Mouse (Mus musculus): ENCODE results near the gene Nol9. TPM values are rescaled to one million over a fixed set of nuclear protein-coding genes. Genes with fewer than 3 reads are reported as not detected.
A peak's percentile ranks its signal among the peaks of the same experiment; 100 is the strongest.

Gene Nol9
- polyA plus RNA-seq, 1 experiment = 18.1 TPM

- WGBS = 50% methylated on average over 11 of the region's 11 CpGs
- TF ChIP-seq CTCF (conservative IDR thresholded peaks at IDR 0.05; ENCODE audit: insufficient read depth, insufficient read length, low read depth, low read length) (no peak), POLR2A (IDR thresholded peaks at IDR 0.05; ENCODE audit: low read depth, low read length) (no peak)
- DNase-seq = peak; percentile 56
- H3K27me3 ChIP-seq (replicated peaks; ENCODE audit: control insufficient read depth, insufficient read depth, low read length) = no peaks in the 10 kb centered on the region
- no peak overlapping the region for H3K27ac ChIP-seq (ENCODE audit: insufficient read depth, low read depth, low read length)
- no peaks in the 10 kb centered on the region; the same call in 1 of the 2 replicates for H3K4me1 ChIP-seq (ENCODE audit: control insufficient read depth, insufficient read depth, low read length)
- H3K36me3 ChIP-seq (ENCODE audit: control insufficient read depth, insufficient read depth, low read length) = no peaks in the 10 kb centered on the region
- H3K4me3 ChIP-seq (ENCODE audit: insufficient read depth, low read depth, low read length) = no peak overlapping the region
These were observed 59.0 kb downstream of the Nol9 start for GRCm38 (mm10) chr4:152097911-152098799.

- Histone ChIP-seq H3K27me3 (replicated peaks; ENCODE audit: control insufficient read depth, insufficient read depth, low read length) (no peaks in the 10 kb centered on the region), H3K4me3 (ENCODE audit: insufficient read depth, low read depth, low read length) (no peak overlapping the region), H3K27ac (ENCODE audit: insufficient read depth, low read depth, low read length) (no peak overlapping the region), H3K36me3 (ENCODE audit: control insufficient read depth, insufficient read depth, low read length) (no peaks in the 10 kb centered on the region), H3K4me1 (ENCODE audit: control insufficient read depth, insufficient read depth, low read length) (no peaks in the 10 kb centered on the region; the same call in 1 of the 2 replicates)
- no peak for DNase-seq
- TF ChIP-seq POLR2A (IDR thresholded peaks at IDR 0.05; ENCODE audit: low read depth, low read length) (no peak), CTCF (conservative IDR thresholded peaks at IDR 0.05; ENCODE audit: insufficient read depth, insufficient read length, low read depth, low read length) (no peak)
- 67% methylated on average over 11 of the region's 11 CpGs for WGBS
These were observed 61.4 kb downstream of the Nol9 start for GRCm38 (mm10) chr4:152100541-152100940.

GRCm38 (mm10) chr4:152101081-152101653 lies 62.0 kb downstream of the Nol9 start:
- DNase-seq = no peak
- Histone ChIP-seq H3K27me3 (replicated peaks; ENCODE audit: control insufficient read depth, insufficient read depth, low read length) (no peaks in the 10 kb centered on the region), H3K4me1 (ENCODE audit: control insufficient read depth, insufficient read depth, low read length) (no peaks in the 10 kb centered on the region; the same call in 1 of the 2 replicates), H3K4me3 (ENCODE audit: insufficient read depth, low read depth, low read length) (no peak overlapping the region), H3K36me3 (ENCODE audit: control insufficient read depth, insufficient read depth, low read length) (no peaks in the 10 kb centered on the region; the same call in 1 of the 2 replicates), H3K27ac (ENCODE audit: insufficient read depth, low read depth, low read length) (no peak overlapping the region)
- 53% methylated on average over 7 of the region's 7 CpGs for WGBS
- TF ChIP-seq POLR2A (IDR thresholded peaks at IDR 0.05; ENCODE audit: low read depth, low read length) = no peak
- TF ChIP-seq CTCF (conservative IDR thresholded peaks at IDR 0.05; ENCODE audit: insufficient read depth, insufficient read length, low read depth, low read length) = no peak

GRCm38 (mm10) chr4:152101921-152102320 lies 62.8 kb downstream of the Nol9 start:
- no peak for DNase-seq
- Histone ChIP-seq H3K4me3 (ENCODE audit: insufficient read depth, low read depth, low read length) (no peak overlapping the region), H3K36me3 (ENCODE audit: control insufficient read depth, insufficient read depth, low read length) (no peaks in the 10 kb centered on the region; the same call in 1 of the 2 replicates), H3K4me1 (ENCODE audit: control insufficient read depth, insufficient read depth, low read length) (no peaks in the 10 kb centered on the region; the same call in 1 of the 2 replicates), H3K27ac (ENCODE audit: insufficient read depth, low read depth, low read length) (no peak overlapping the region), H3K27me3 (replicated peaks; ENCODE audit: control insufficient read depth, insufficient read depth, low read length) (no peaks in the 10 kb centered on the region)
- WGBS = 94% methylated on average over 16 of the region's 16 CpGs
- TF ChIP-seq POLR2A (IDR thresholded peaks at IDR 0.05; ENCODE audit: low read depth, low read length) = no peak
- no peak for TF ChIP-seq CTCF (conservative IDR thresholded peaks at IDR 0.05; ENCODE audit: insufficient read depth, insufficient read length, low read depth, low read length)

- H3K27me3 ChIP-seq (replicated peaks; ENCODE audit: control insufficient read depth, insufficient read depth, low read length) = no peaks in the 10 kb centered on the region
- 40% methylated on average over 7 of the region's 7 CpGs for WGBS
- TF ChIP-seq POLR2A (IDR thresholded peaks at IDR 0.05; ENCODE audit: low read depth, low read length) (no peak), CTCF (conservative IDR thresholded peaks at IDR 0.05; ENCODE audit: insufficient read depth, insufficient read length, low read depth, low read length) (peak; percentile 92)
- no peak overlapping the region for H3K27ac ChIP-seq (ENCODE audit: insufficient read depth, low read depth, low read length)
- H3K4me3 ChIP-seq (ENCODE audit: insufficient read depth, low read depth, low read length) = no peak overlapping the region
- H3K4me1 ChIP-seq (ENCODE audit: control insufficient read depth, insufficient read depth, low read length) = no peaks in the 10 kb centered on the region
- DNase-seq = peak; percentile 86
- no peaks in the 10 kb centered on the region; the same call in 1 of the 2 replicates for H3K36me3 ChIP-seq (ENCODE audit: control insufficient read depth, insufficient read depth, low read length)
These were observed 63.9 kb downstream of the Nol9 start for GRCm38 (mm10) chr4:152103025-152103424.

- Histone ChIP-seq H3K27me3 (replicated peaks; ENCODE audit: control insufficient read depth, insufficient read depth, low read length) (no peaks in the 10 kb centered on the region), H3K4me1 (ENCODE audit: control insufficient read depth, insufficient read depth, low read length) (peaks cover 7% of the 10 kb centered on the region; the same call in 1 of the 2 replicates), H3K27ac (ENCODE audit: insufficient read depth, low read depth, low read length) (no peak overlapping the region), H3K36me3 (ENCODE audit: control insufficient read depth, insufficient read depth, low read length) (peaks cover 4% of the 10 kb centered on the region; the same call in 1 of the 2 replicates), H3K4me3 (ENCODE audit: insufficient read depth, low read depth, low read length) (no peak overlapping the region)
- TF ChIP-seq POLR2A (IDR thresholded peaks at IDR 0.05; ENCODE audit: low read depth, low read length) (no peak), CTCF (conservative IDR thresholded peaks at IDR 0.05; ENCODE audit: insufficient read depth, insufficient read length, low read depth, low read length) (no peak; the same call in 1 of the 2 replicates)
- WGBS = 68% methylated on average over 9 of the region's 9 CpGs
- DNase-seq = peak; percentile 29
These were observed 67.6 kb downstream of the Nol9 start for GRCm38 (mm10) chr4:152106746-152107145.

GRCm38 (mm10) chr4:152107493-152107892 lies 68.4 kb downstream of the Nol9 start:
- TF ChIP-seq CTCF (conservative IDR thresholded peaks at IDR 0.05; ENCODE audit: insufficient read depth, insufficient read length, low read depth, low read length) (no peak), POLR2A (IDR thresholded peaks at IDR 0.05; ENCODE audit: low read depth, low read length) (no peak)
- WGBS = 22% methylated on average over 24 of the region's 24 CpGs
- H3K4me3 ChIP-seq (ENCODE audit: insufficient read depth, low read depth, low read length) = peak overlapping the region; percentile 53
- H3K27me3 ChIP-seq (replicated peaks; ENCODE audit: control insufficient read depth, insufficient read depth, low read length) = no peaks in the 10 kb centered on the region
- peak; percentile 95 for DNase-seq
- H3K4me1 ChIP-seq (ENCODE audit: control insufficient read depth, insufficient read depth, low read length) = peaks cover 7% of the 10 kb centered on the region; the same call in 1 of the 2 replicates
- H3K27ac ChIP-seq (ENCODE audit: insufficient read depth, low read depth, low read length) = peak overlapping the region; percentile 83
- H3K36me3 ChIP-seq (ENCODE audit: control insufficient read depth, insufficient read depth, low read length) = peaks cover 4% of the 10 kb centered on the region; the same call in 1 of the 2 replicates
